Mouse (Mus musculus): ENCODE data around the gene Pmel. TPM values are rescaled to one million over a fixed set of nuclear protein-coding genes. Genes with fewer than 3 reads are reported as not detected.
"Not testable (repeated sequence)": the region's sequence is repeated elsewhere in the genome, so short reads cannot be mapped to it uniquely, and the experiment has no call there.

Pmel gene
- total RNA-seq, 1 experiment from 2014 or later: not detected

DNA sequence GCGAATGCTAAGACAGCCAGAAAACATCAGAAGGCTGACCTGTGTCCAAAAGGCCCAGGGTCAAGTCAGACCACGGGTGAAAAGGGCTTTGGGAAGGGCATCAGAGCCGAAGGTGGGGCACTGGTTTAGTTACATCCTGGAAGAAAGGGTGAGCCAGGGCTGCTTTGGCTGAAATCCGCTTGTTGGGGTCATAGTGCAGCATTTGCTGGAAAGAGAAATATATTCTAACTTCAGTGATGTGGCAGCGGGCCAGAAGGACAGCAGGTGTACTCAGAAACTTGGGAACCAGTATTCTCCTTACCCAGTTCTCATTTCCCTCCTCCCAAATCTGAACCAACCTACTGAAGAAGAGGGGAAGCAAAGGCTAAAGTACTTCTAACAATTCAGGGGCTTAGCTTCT lies 5.0 kb upstream of the Pmel start:
- no peak for ATAC-seq (ENCODE audit: extremely low read depth, insufficient number of reproducible peaks, low FRiP score, poor library complexity, severe bottlenecking)

DNA sequence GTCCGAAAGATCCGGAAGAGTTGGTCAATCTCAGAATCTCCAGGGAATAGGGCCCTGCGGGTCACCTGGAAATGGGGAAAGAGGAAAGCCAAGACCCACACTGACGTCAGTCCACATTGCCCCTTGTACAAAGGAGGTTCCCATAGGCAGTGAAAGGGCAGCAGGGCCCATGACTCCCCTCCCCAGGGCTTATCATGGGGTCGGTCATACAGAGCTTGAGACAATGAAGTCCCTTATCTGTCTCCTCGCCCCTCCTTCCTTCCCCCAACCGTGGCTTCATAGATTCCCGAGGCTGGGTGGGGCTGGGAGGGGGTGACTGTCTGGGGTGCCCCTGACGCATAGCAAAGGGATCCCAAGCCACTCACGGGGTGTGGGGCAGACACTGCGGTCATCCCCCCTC lies 4.4 kb upstream of the Pmel start:
- ATAC-seq (ENCODE audit: extremely low read depth, insufficient number of reproducible peaks, low FRiP score, poor library complexity, severe bottlenecking): no peak

DNA sequence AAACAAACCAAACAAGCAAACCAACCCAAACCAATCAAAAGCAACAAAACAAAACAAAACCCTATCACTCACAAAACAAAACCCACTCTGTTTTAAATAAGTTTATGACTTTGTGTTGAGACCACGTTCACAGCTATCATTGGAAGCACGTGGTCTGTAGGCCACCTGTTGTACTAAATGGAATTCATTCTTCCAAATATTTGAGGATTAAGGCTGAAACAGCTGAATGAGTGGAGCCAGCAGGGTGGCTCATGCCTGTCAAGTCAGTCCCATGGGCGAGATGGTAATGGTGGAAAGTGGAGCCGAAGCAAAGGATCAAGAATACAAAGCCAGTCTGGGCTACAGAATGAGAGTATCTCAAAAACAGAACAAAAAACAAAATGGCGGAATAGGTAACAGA lies 3.3 kb upstream of the Pmel start:
- ATAC-seq (ENCODE audit: extremely low read depth, insufficient number of reproducible peaks, low FRiP score, poor library complexity, severe bottlenecking): no peak

DNA sequence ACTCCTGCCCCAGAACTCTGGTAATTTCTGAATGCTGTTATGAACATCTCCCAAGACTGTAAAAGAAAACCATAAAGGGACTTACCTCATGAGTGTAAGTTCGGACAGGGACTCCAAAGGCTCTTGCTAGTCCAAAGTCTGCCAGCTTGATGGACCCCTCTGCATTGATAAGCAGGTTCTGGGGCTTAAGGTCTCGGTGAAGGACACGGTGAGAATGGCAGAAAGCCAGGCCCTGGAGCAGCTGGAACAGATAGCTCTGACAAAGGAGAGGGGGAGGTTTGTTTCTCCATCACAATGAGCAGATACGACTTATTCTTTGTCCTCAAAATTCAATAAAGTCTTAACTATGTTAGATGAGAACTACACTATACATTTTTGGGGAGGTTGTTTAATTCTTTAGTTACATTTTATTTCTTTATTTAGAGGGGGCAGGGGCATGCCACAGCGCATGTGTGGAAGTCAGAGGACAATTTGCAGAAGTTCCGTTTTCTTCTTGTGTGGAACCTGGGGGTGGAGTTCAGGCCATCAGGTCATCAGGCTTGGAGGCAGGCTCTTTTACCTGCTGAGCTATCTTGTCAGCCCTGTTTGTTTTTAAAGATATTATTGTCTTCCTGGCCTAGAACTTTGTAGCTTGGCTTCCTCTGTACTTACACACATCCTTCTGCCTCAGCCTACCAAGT lies 1.5 kb upstream of the Pmel start:
- peak; percentile 36; the same call in 1 of the 2 replicates for ATAC-seq (ENCODE audit: extremely low read depth, insufficient number of reproducible peaks, low FRiP score, poor library complexity, severe bottlenecking)

DNA sequence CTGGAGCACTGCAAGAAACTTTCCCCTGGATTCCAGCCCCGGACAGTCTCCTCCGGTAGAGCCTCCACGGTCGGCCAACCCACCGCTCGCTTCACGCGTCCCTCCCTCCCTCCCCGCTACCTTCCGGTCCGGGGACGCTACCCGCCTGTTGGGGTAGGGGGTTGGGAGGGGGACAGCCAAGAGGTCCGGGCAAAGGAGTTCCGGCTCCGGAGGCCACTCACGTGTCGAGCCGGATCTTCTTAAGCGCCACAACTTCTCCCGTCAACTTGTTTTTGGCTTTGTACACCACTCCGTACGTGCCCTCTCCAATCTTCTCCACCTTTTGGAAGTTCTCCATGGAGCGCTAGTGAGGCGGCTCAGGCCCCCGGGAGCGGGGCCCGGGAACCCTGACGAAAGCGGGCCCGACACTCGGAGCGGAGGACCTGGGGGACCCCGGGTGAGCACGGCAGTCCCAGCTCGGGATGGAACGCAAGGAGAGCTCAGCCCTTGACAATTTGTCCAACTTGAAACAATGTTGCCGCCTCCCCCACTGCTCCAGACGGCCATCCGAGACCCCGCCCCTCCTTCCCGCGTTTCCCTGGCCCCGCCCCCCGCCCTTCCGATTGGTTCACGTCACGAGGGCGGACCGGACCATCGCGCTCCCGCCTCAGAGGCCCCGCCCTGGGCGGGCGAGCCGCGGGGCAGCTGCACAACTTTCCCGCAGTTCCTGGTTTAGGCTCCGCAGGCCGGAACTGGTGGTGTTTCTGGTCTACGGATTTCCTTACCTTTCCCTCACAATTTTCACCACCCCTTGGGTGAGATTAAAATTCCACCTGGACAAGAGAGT lies 709 bp downstream of the Pmel start, which contains the start of gene Cdk2:
Gene Cdk2 (minus strand): TSS at position 541 of the 826 bp plus-strand sequence.
- peak; percentile 83 for ATAC-seq (ENCODE audit: extremely low read depth, insufficient number of reproducible peaks, low FRiP score, poor library complexity, severe bottlenecking)

DNA sequence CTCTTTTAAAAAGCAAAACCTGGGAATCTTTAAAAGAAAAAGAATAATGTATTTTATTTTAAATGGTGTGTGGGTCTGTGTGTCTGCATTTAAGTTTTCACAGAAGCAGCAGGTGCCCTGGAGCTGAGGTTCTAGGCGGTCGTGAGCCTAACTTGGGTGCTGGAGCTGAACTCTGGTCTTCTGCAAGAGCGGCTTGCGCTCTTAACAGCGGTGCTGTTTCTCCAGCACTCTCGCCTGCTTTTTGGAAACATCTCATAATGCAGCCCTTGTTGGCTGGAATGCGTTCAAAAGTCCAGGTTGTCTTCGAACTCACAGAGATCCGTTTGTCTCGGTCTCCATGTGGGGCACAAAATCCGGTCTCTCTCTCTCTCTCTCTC lies 1.3 kb downstream of the Pmel start:
- ATAC-seq (ENCODE audit: extremely low read depth, insufficient number of reproducible peaks, low FRiP score, poor library complexity, severe bottlenecking): no peak

DNA sequence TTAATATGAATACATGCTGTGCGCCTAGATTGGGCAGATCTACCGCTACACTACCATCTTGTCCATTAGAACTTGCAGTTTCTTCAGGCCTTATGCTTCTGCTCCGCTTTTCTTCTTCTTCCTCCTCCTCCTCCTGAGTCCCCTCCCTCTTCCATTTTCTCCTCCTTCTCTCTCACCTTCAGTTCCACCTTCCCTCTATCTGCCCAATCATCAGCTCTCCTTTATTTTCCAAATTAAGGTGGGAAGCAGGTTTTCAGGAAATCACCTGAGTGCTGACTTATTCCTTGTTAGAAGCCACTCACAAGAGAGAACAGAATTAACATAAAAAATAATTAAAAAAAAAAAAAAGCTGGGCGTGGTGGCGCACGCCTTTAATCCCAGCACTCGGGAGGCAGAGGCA lies 7.3 kb downstream of the Pmel start:
- not testable (repeated sequence) for ATAC-seq (ENCODE audit: extremely low read depth, insufficient number of reproducible peaks, low FRiP score, poor library complexity, severe bottlenecking)

DNA sequence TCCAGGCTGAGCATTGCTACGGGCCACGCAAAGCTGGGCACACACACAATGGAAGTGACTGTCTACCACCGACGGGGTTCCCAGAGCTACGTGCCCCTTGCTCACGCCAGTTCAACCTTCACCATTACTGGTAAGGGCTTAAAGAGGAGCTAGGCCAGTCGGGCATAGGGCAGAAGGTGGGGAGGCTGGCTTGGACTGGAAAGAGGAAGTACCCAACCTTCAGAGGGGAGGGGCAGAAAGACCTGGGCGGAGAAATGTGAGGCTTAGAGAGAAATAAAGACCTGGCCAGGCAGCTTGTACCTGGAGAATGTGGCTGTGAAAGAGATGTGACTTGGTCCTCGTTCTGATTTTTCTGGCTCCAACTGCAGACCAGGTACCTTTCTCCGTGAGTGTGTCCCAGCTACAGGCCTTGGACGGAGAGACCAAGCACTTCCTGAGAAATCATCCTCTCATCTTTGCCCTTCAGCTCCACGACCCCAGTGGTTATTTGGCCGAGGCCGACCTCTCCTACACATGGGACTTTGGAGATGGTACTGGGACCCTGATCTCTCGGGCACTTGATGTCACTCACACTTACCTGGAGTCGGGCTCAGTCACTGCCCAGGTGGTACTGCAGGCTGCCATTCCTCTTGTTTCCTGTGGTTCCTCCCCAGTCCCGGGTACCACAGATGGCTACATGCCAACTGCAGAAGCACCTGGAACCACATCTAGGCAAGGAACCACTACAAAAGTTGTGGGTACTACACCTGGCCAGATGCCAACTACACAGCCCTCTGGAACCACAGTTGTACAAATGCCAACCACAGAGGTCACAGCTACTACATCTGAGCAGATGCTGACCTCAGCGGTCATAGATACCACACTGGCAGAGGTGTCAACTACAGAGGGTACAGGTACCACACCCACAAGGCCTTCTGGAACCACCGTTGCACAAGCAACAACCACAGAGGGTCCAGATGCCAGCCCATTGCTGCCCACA lies 11.9 kb downstream of the Pmel start:
- ATAC-seq (ENCODE audit: extremely low read depth, insufficient number of reproducible peaks, low FRiP score, poor library complexity, severe bottlenecking): peak; percentile 91

DNA sequence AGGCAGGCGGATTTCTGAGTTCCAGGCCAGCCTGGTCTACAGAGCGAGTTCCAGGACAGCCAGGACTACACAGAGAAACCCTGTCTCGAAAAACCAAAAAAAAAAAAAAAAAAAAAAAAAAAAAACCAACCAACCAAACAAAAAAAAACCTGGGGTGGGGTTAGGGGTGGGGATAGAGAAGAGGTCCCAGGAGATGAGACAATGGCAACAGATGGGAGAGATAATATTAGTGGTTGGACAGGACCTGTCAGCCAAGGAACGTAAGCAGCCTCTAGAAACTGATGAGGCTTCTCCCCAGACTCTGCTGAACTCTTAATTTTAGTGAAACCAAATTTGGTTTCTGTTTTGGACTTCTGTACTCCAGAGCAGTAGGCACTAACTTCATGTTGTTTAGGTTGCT lies 21.5 kb downstream of the Pmel start:
- not testable (repeated sequence) for ATAC-seq (ENCODE audit: extremely low read depth, insufficient number of reproducible peaks, low FRiP score, poor library complexity, severe bottlenecking)

DNA sequence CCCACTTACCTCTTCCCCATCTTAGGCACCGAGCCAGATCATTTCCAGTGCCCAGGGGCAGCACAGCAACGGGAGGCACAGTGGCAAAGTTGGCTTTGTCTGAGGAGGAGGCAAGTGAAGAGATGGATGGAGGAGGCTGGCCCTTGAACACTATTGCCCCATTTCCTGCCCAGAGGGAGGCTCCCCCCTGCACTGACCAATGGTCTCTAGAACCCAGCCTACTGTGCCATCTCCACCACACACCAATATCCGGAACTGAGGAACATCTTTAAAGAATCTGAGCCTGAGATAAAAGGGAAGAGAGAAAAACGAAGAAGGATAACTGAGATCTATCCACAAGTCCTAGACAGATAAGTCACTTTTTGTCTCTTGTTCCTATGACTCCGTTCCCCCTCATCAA lies 24.1 kb downstream of the Pmel start:
- ATAC-seq (ENCODE audit: extremely low read depth, insufficient number of reproducible peaks, low FRiP score, poor library complexity, severe bottlenecking): no peak

DNA sequence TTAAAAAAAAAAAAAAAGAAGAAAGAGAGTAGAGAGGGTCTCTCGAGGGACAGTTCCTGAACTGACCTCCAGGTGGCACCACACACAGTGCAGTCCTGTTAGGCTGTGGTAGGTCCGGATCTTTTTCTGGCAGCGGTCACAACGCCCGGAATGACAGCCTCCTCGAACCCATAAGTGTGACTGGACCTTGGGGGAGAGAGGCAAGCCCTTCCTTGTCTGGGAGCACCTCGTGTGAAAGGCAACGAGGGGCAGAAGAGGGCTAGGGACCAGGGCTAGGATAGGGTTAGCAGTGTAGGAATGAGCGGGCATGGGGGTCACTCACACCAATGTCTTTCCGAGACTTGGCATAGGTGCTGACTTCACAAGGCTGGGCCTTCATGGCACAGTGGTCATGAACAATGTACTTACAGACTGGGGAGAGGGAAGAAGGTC lies 27.0 kb downstream of the Pmel start:
- peak; percentile 86 for ATAC-seq (ENCODE audit: extremely low read depth, insufficient number of reproducible peaks, low FRiP score, poor library complexity, severe bottlenecking)

DNA sequence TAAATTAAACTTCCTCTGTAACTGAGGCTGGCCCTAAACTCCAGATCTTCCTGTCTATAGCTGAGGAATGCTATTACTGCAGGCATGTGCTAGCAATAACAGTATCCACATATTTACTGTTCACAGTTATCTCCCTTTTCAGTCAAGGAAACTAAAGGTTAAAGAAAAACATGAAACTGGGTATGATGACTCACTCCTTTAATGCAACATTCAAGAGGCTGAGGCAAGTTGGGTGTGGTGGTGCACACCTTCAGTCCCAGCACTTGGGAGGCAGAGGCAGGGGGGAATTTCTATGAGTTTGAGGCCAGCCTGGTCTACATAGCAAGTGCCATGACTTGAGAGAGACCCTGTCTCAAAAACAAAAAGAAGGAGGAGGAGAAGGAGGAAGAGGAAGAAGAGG lies 28.0 kb downstream of the Pmel start:
- no peak for ATAC-seq (ENCODE audit: extremely low read depth, insufficient number of reproducible peaks, low FRiP score, poor library complexity, severe bottlenecking)

DNA sequence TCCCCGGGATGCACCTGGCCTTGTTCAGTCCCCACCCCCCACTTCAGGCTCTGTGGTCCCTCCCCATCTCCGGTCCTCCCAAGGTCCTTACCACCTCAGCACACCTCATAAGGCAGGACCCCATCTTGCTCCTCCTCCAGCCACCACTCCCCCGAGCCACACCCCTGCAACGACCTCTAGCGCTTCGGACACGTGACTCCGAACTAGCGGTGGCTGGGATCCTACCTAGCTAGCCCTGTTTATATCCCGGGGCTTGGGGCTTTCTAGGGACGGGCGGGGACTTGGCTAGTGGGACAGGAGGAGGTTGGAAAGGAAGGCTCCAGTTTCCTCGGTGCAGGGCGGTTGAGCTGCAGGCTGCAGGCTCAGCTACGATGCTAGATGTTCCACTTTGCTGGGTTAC lies 33.4 kb downstream of the Pmel start:
- ATAC-seq (ENCODE audit: extremely low read depth, insufficient number of reproducible peaks, low FRiP score, poor library complexity, severe bottlenecking): no peak

DNA sequence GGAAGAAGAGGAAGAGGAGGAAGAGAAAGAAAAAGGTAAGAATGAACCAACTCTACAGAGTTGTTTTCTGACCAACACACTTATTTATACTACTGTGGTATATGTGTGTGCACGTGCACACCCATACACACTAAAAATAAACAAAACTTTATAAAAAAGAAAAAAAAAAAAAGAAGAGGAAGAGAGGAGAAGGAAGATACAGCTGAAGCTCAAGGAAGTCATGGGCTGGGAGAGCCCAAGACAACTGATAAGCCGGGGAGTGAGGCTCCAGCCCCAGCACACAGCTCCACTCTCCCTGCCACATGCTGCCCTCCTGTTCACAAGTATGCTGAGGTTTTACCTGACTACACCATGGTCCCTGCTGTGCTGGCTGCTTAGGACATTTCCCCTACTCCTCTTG lies 36.3 kb downstream of the Pmel start:
- ATAC-seq (ENCODE audit: extremely low read depth, insufficient number of reproducible peaks, low FRiP score, poor library complexity, severe bottlenecking): no peak

DNA sequence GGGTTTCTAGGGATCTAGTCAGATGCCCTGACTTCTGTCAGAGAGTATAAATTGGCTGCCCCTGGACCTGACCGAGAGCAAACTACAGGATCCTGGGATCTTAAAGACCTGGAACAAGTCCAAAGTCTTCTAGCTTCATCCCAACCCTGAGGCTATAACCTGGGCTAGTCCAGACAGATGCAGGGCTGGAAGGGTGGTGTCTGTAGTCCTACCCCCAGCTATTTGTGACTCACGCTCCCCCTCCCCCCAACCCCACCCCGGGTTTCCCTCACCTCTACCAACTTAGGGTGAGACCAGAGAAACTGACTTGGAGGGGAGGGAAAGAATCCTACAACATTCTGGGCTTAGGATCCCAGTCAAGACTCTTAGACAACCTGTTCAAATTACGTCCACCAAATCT lies 38.6 kb downstream of the Pmel start:
- no peak for ATAC-seq (ENCODE audit: extremely low read depth, insufficient number of reproducible peaks, low FRiP score, poor library complexity, severe bottlenecking)

DNA sequence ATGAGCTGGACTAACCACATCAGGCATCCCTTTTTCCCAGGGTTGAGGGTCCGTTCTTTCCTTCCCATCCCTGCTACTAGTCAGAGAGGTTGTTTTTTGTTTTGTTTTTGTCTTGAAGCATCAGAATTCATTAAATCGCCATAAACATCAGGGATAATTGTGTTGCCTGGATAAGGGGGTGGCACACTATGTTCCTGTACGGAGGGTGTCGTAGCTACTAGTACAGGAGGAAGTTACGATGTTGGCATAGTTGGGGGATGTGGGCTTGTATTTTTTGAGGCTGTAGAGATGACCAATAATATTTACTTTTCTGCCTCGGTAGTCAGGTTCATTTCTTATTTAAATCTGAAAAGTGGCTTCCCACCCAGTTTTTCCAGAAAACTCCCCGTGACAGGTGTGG lies 39.2 kb downstream of the Pmel start:
- ATAC-seq (ENCODE audit: extremely low read depth, insufficient number of reproducible peaks, low FRiP score, poor library complexity, severe bottlenecking): no peak

DNA sequence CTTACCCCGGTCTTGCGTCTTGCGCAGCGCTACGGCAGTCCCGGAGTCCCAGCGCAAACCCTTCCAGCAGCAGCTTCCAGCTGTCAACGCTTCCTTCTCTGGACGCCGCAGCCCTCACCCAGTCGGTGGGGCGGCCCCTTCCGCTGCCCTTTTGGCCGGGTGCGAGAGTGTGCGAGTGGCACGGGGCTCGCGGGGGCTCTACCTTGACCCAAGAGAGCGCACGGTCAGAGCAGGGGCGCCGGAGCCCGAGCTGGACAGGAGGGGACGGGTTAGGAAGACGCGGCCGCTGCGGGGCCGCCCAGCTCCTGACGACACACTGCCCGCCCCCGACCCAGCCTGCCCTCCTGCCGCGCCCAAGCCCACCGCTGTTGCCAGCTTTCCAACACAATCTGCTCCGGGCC lies 39.8 kb downstream of the Pmel start:
- no peak for ATAC-seq (ENCODE audit: extremely low read depth, insufficient number of reproducible peaks, low FRiP score, poor library complexity, severe bottlenecking)

DNA sequence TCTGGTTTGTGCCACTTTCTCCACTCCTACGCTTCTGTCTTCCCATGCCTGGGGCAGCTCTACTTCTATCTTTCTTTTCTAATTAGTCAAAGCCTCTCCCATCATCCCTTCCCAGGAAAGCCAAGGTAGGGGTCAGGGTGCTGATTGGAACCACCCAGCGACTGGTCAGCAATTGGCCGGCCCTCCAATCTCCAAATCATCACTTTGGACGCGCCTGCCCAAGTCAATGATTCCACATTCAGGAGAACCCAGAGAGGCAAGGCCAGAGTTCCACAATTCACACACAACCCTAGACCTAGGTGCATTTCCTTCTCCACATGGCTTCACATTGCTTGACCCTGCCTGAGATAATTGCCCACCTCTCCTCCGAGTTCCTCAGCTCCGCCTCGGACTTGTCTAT lies 40.2 kb downstream of the Pmel start:
- no peak for ATAC-seq (ENCODE audit: extremely low read depth, insufficient number of reproducible peaks, low FRiP score, poor library complexity, severe bottlenecking)
